Mouse (Mus musculus): ENCODE results near the gene Ap2b1.
"Not testable (repeated sequence)": the region's sequence is repeated elsewhere in the genome, so short reads cannot be mapped to it uniquely, and the experiment has no call there.

Gene Ap2b1

DNA sequence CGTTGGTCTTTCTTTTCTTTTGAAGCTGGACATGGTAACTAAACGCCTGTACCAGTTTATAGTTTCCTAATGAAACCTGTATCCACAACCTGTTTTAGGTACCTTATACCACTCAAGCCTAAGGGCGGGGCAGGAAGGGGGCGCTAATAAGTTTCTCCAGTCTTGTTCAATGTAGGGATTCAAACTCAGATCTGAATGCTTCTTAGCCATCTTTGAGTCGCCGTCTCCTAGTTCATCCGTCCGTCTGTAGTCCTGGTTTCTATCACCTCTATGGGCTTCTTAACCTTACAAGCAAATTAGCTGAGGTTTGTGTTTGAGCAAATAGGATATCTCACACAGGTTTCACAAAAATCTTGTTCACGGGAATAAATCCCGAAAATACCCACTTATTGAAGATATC lies 3.3 kb downstream of the Ap2b1 start:
- peak; percentile 26 for DNase-seq

- DNase-seq = peak; percentile 97
These were observed 3.9 kb downstream of the Ap2b1 start, which contains the start of gene Pex12 for GRCm38 (mm10) chr11:83302526-83303251. TSS of gene Pex12 (minus strand) at chr11:83302586.

GRCm38 (mm10) chr11:83303751-83304150 lies 4.9 kb downstream of the Ap2b1 start:
- peak; percentile 51 for DNase-seq

DNA sequence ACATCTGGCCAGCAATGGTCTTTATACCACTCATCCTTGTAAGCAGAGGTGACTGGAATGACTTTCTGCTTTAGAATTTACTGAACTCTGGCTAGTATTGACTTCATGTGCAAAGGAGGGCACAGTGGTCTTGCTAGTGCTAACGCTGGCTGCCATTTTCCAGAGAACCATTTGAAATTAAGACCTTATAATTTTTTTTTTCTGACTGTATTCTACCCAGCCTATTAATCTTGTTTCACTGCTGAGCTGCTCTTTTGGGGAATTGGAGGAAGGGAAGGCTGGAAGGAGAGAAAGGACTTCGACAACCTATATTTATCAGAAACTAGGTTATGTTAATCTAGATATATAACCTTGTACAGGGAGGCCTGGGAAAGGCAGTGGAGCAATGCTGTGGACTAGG lies 5.7 kb downstream of the Ap2b1 start:
- no peak for DNase-seq

DNA sequence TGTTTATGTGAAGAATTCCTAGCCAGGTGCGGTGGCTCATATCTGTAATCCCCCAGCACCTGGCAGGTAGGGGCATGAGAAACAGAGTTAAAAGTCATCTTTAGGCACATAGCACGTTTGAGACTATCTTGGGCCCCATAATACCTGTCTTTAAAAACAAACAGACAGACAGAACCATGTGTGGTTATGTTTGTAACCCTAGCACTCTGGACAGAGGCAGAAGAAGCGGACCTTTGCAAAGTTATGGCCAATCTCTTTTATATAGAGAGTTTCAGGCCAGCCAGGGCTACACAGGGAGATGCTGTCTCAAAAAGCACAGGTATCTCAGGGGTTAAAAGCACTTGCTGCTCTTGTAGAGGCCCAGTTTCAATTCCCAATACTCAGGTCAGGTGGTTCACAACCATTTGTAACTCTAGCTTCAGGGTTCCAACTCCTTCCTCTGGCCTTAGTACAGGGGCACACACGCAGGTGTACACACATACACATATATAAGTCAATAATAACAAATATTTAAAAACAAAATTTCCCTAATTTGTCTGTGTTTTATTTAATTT lies 8.0 kb downstream of the Ap2b1 start:
- DNase-seq = no peak

- no peak for DNase-seq
These were observed 13.6 kb downstream of the Ap2b1 start for GRCm38 (mm10) chr11:83312471-83312870.

GRCm38 (mm10) chr11:83319048-83319447 lies 20.2 kb downstream of the Ap2b1 start:
- DNase-seq = no peak

DNA sequence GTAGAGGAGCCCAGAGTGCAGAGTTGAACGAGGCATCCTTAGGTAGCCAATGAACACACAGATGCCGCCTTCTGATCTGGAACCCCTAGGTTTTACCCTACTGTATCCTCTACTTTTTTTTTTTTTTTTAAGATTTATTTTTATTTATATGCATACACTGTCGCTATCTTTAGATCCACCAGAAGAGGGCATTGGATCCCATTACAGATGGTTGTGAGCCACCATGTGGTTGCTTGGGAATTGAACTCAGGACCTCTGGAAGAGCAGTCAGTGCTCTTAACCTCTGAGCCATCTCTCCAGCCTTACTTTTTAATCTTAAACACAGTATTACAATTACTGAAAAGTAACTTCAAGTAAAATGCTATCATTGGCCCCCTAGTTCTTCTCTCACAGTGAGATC lies 27.9 kb downstream of the Ap2b1 start:
- not testable (repeated sequence) for DNase-seq

DNA sequence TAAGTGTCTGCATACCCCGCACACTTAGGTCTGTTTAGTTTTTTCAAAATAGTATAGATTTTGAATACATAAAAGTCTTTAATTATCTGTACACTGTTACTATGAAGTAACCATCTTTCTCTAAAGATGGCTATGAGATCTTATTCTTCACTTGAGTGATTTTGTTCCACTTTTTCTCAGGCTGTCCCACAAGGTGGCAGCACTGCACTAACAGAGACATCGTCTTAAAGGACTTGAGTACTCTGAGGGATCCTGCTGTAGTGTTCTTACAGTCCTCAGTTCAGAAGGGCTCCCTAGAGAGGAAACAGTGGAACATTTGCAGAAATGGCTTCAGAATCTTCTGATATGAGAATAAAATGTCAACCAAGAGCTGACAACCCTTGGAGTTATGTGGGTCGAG lies 28.6 kb downstream of the Ap2b1 start:
- peak; percentile 53 for DNase-seq

DNA sequence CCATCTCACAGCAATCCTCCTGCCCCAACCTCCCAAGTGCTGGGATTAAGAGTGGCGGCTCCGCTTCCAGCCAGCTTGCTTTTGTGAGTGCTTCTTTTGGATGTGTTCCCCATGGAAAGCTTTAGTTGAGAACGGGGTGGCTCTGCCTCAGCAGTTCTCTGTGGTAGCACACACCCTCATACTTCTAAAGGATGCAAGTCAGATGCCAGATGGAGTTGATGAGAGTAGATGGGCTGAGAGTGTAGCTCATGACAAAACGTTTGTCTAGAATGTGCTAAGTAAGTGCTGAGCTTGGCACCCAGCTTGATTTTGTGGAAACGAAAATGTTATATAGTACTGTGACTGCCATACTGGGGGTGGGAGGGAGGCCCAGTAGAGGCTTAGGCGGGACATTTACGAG lies 37.0 kb downstream of the Ap2b1 start:
- no peak for DNase-seq

DNA sequence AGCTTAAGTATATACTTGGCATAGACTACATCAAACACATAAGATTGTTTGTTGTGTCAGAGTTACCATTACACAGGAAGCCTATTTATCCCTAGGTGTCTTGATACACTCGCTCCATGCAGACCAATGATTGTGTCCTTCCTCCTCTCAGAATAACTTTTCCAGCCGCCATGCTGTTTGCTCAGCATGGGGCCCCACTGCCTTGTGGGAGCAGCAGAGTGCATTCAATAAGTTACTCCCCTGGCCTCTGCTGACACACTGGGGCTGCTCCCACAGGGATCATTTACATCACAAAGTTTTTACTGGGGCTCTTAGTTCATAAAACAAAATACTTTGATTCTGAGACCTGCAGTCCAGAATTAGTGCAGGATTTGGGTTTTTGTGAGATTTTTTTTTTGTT lies 40.9 kb downstream of the Ap2b1 start:
- DNase-seq = no peak

DNA sequence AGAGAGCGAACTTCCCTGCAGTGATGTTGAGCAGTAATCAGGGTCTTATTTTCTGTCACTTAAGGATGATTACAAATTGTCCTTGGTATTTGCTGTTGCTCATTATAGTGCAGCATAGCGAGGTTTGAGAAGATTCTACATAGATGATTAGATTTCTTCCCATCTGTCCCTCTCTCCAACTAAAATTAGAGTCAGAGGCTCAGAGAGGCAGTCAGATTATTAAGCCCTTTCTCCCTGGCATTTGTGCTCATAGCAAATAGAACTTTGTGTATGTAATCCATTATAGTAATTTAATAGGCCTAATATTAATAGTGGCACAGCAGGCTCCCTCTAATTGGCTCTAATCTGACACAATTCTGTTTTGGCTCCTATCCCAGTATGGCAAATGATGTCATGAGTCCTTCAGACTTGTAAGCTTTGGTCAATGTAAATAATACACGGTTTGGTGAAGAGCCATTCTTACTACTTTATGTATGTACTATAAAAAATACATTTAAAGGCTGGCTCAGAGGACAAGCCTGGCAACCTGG lies 43.0 kb downstream of the Ap2b1 start:
- DNase-seq = no peak

DNA sequence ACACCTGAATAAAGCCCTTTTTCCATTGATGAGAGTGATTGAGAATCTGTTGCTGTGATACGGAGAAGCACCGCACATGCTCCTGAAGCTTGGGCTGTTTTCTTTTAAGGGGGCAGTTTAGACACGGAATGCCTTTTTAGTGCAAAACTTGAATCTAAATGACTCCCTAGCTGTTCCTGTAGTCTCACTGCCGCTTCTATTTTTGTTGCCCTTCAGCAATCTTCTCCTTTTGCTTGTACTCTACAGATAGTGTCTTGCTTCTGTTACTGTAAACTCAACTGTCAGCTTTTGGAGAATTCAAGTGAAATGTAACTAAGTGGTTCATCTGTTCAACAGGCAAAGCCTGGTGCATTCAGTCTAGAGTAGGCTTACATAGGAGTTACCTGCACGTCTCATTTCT lies 56.6 kb downstream of the Ap2b1 start:
- no peak for DNase-seq

- peak; percentile 24 for DNase-seq
These were observed 58.6 kb downstream of the Ap2b1 start for GRCm38 (mm10) chr11:83357421-83357820.

DNA sequence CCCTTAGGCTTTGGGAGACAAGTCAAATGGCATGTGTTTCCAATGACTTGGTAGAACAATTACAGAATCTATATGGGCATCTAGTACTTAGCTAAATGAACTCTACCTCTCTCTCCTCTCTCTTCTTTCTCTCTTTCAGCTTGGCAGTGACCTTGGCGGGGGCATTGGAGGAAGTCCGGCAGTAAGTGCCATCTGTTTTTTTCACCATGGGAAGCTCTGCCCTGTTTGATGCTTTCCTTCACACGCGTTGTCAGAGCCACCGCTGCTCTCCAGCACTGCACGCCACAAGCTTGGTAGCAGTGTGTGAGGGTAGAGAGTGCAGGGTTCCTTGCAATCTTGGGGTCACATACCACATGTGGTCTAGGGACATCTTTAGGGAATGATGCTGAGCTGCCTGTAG lies 65.8 kb downstream of the Ap2b1 start:
- DNase-seq = no peak

DNA sequence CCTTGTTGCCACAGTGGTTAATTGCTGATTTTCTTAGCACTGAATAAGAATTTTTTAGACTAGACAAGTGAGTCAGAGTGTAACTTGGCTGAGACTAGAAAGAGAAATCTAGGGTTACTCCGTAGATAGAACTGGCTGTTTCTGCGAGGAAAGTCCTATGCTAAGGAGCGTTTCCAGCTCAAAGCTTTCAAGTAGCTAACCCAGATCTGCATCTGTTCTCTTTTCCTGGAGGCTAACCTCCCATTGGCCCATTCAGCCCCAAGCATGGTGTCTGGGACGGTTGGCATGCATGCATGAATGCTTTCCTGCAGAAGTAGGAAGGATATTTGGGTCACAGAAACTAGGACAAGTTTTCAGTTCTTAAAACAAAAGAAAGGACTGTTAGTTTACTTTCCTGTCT lies 72.4 kb downstream of the Ap2b1 start:
- DNase-seq = no peak

GRCm38 (mm10) chr11:83379745-83380341 lies 81.0 kb downstream of the Ap2b1 start:
- no peak for DNase-seq

DNA sequence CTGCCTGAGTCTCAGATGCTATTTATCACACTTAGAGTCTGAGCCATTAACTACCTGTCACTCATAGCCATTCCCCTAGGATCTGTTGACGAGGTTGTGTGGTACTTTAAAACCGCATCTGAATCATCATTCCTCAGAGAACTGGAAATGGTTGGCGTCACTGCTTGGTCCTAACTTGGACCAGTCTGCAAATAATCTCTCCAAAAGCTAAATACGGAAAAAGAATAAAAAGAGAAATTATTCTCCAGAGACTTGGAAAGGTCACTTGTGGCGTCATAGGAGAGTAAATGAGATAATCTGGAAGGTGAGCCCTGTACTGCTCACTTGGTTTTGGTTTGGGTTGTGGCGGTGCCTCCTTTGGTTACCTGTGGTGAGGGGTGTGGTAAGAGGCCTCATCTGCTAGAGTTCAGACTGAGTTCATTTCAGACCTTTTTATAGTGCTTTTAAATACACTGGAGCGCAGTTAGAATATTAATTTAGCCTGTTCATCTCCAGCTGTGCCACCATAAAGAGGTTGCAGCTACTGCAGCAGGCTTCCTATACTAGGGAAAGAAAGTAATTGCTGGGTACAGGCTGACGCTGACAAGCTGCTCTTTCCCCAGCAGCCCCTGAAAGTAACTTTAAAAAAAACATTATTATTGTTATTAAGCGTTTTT lies 84.2 kb downstream of the Ap2b1 start:
- DNase-seq = no peak

DNA sequence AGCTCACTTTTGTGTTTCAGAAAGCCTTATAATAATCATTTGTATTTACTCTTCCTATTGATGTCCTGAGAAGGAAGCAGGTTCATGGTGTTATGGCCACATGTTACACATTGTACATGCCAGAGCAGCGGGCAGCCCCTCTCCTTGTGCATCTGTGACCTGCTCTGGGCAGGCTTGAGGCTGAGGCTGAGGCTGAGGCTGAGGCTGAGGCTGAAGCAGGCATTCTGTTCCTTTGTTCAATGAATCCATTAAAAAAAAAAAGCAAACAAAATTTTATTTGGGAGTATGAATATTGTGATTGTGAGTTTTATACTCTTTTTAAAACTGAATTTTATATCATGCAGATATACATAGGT lies 84.7 kb downstream of the Ap2b1 start:
- DNase-seq = no peak

GRCm38 (mm10) chr11:83393062-83393461 lies 94.2 kb downstream of the Ap2b1 start:
- DNase-seq = no peak

DNA sequence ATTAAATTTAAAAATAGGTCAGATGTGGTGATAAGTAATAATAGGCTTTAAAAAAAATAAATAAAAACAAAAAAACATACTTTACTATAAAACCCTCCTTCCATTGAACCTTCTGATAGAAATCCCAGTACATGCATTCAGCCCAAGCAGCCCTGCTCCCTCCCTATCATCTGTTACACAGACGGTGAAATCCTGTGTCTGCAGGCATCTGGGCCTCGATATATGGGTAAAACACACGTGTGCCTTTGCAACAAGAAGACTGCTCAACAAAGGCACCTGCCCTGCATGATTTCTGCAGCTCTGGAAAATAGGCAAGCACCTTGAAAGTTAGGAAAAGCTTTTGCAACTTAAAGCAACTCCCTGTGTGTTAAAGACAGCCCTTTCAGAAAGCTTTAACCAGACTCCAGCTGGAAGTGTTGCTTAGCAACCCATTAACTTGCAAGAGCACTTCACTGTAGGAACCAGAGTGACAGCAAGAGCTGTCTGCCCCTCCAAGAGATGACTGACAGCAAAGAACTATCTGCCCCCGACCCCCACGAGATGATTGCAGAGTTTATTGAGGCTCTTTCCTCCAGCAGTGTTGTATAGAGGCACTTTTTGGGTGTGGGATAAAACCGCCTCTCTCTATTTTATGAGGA lies 96.1 kb downstream of the Ap2b1 start:
- DNase-seq = no peak

- no peak for DNase-seq
These were observed 98.8 kb downstream of the Ap2b1 start for GRCm38 (mm10) chr11:83397626-83398025.

- no peak for DNase-seq
These were observed 99.9 kb downstream of the Ap2b1 start for GRCm38 (mm10) chr11:83398724-83399123.

Data from kidney, postnatal 14 days (tissue).